Mouse (Mus musculus) testis, adult 2 months (tissue): Measurements from ENCODE around the gene Lrrc32. TPM values are rescaled to one million over a fixed set of nuclear protein-coding genes. Genes with fewer than 3 reads are reported as not detected.

Experiments
- H3K27ac ChIP-seq: fragments of 200-500 bp; 2 replicates; pipeline ENCODE4 v1.5.1; 2012; ENCODE audit warnings: low read depth, low read length; ENCODE audit not compliant: control insufficient read depth, insufficient read depth
- H3K27me3 ChIP-seq: fragments of 200-500 bp; 2 replicates; pipeline ENCODE4 v1.6.1; 2012; ENCODE audit warnings: mild to moderate bottlenecking, low read length, moderate library complexity; ENCODE audit not compliant: control insufficient read depth, insufficient read depth
- H3K36me3 ChIP-seq: fragments of 200-500 bp; 2 replicates; pipeline ENCODE4 v1.6.1; 2012; ENCODE audit warnings: mild to moderate bottlenecking, low read length; ENCODE audit not compliant: control insufficient read depth, insufficient read depth
- H3K4me1 ChIP-seq: fragments of 200-500 bp; 2 replicates; pipeline ENCODE4 v1.6.1; 2012; ENCODE audit warnings: low read length; ENCODE audit not compliant: control insufficient read depth, insufficient read depth
- H3K4me3 ChIP-seq: fragments of 200-500 bp; 2 replicates; pipeline ENCODE4 v1.5.1; 2012; ENCODE audit warnings: low read depth, mild to moderate bottlenecking, low read length, moderate library complexity, mixed read lengths; ENCODE audit not compliant: control insufficient read depth
- CTCF ChIP-seq: fragments of 200-500 bp; IDR thresholded peaks from 2 replicates; pipeline ENCODE4 v1.5.1; 2012; ENCODE audit warnings: low read depth, mild to moderate bottlenecking, inconsistent platforms, low read length, moderate library complexity; ENCODE audit not compliant: control insufficient read depth, insufficient read depth, insufficient replicate concordance
- POLR2A ChIP-seq: fragments of 200-500 bp; IDR thresholded peaks from 2 replicates; pipeline ENCODE4 v1.6.1; 2012; ENCODE audit warnings: low read depth, mild to moderate bottlenecking, inconsistent platforms, low read length, moderate library complexity; ENCODE audit not compliant: control insufficient read depth
- polyA plus RNA-seq: library from polyadenylated mRNA; depleted of rRNA; stranded (reverse); fragments of >200 nt; gene quantifications from 2 replicates; pipeline ENCODE4 v1.2.3, GENCODE M21; 2012

Lrrc32 gene
- polyA plus RNA-seq, 1 experiment, result 0.48 TPM

- Histone ChIP-seq H3K4me1 (peaks cover 21% of the 10 kb centered on the region), H3K36me3 (no peaks in the 10 kb centered on the region), H3K27me3 (no peaks in the 10 kb centered on the region), H3K4me3 (no peak overlapping the region), H3K27ac (no peak overlapping the region)
- no peak for TF ChIP-seq POLR2A
- TF ChIP-seq CTCF, result no peak
Measured at GRCm38 (mm10) chr7:98501078-98501477, 12.0 kb downstream of the Lrrc32 start.

GRCm38 (mm10) chr7:98502921-98503320 lies 13.8 kb downstream of the Lrrc32 start:
- Histone ChIP-seq H3K36me3 (no peaks in the 10 kb centered on the region), H3K4me3 (no peak overlapping the region), H3K27me3 (no peaks in the 10 kb centered on the region), H3K4me1 (peaks cover 21% of the 10 kb centered on the region), H3K27ac (no peak overlapping the region)
- no peak for TF ChIP-seq CTCF
- no peak for TF ChIP-seq POLR2A

GRCm38 (mm10) chr7:98503951-98504647 lies 15.0 kb downstream of the Lrrc32 start:
- H3K4me1 ChIP-seq, result peaks cover 19% of the 10 kb centered on the region
- no peaks in the 10 kb centered on the region for H3K36me3 ChIP-seq
- peak overlapping the region; percentile 6 for H3K4me3 ChIP-seq
- no peak overlapping the region for H3K27ac ChIP-seq
- no peak for TF ChIP-seq POLR2A
- H3K27me3 ChIP-seq, result no peaks in the 10 kb centered on the region

- Histone ChIP-seq H3K27ac (no peak overlapping the region), H3K4me3 (peak overlapping the region; percentile 33), H3K4me1 (peaks cover 19% of the 10 kb centered on the region), H3K27me3 (no peaks in the 10 kb centered on the region), H3K36me3 (no peaks in the 10 kb centered on the region)
- TF ChIP-seq POLR2A (no peak), CTCF (no peak)
Measured at GRCm38 (mm10) chr7:98504726-98505314, 15.7 kb downstream of the Lrrc32 start.

- H3K27me3 ChIP-seq, result no peaks in the 10 kb centered on the region
- TF ChIP-seq CTCF (no peak), POLR2A (no peak)
- H3K27ac ChIP-seq, result no peak overlapping the region
Measured at GRCm38 (mm10) chr7:98505664-98506063, 16.6 kb downstream of the Lrrc32 start.

GRCm38 (mm10) chr7:98510961-98511958 lies 22.2 kb downstream of the Lrrc32 start:
- Histone ChIP-seq H3K4me3 (no peak overlapping the region), H3K36me3 (no peaks in the 10 kb centered on the region), H3K4me1 (no peaks in the 10 kb centered on the region), H3K27ac (no peak overlapping the region), H3K27me3 (no peaks in the 10 kb centered on the region)
- TF ChIP-seq CTCF, result no peak
- TF ChIP-seq POLR2A, result no peak

More at GRCm38 (mm10) chr7:98505664-98506063, 16.6 kb downstream of the Lrrc32 start:
- H3K4me3 ChIP-seq, result no peak overlapping the region
- peaks cover 19% of the 10 kb centered on the region for H3K4me1 ChIP-seq
- no peaks in the 10 kb centered on the region for H3K36me3 ChIP-seq

GRCm38 (mm10) chr7:98513251-98513650 lies 24.2 kb downstream of the Lrrc32 start:
- no peaks in the 10 kb centered on the region for H3K4me1 ChIP-seq
- no peaks in the 10 kb centered on the region for H3K27me3 ChIP-seq
- H3K36me3 ChIP-seq, result no peaks in the 10 kb centered on the region
- H3K27ac ChIP-seq, result no peak overlapping the region
- TF ChIP-seq CTCF, result no peak
- TF ChIP-seq POLR2A, result no peak
- no peak overlapping the region for H3K4me3 ChIP-seq
